Mouse (Mus musculus): ENCODE results near the gene Olfr1033.
"Not testable (repeated sequence)": the region's sequence is repeated elsewhere in the genome, so short reads cannot be mapped to it uniquely, and the experiment has no call there.

DNA sequence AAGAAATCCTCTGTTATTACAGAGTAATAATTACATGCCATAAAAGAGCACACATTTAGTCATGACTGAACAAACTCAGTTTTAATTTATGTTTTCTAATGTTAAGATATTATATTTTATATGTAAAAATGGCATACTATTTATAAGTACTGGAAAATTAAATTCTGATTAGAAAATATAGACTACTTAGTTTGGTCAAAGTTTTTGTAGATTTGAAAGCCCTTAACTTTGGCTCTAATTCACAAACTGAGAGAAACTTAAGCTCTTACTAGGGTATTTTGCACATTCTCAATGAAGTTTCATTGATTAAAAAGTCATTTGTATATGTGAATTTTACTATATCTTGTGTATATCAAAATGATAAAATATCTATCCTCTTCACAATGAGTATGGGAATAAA, 53.3 kb downstream of the Olfr1033 start, which contains the start of gene Olfr1036:
- TF ChIP-seq POLR2A (IDR thresholded peaks at IDR 0.05; ENCODE audit: borderline replicate concordance, extremely low read depth, insufficient read depth, insufficient read length, poor library complexity, severe bottlenecking); CTCF (IDR thresholded peaks at IDR 0.05; ENCODE audit: borderline replicate concordance, extremely low read depth, insufficient read depth, insufficient read length): not testable (repeated sequence)

All from brain, embryonic 14.5 days (tissue).